Mouse (Mus musculus) gonadal fat pad, adult 2 months (tissue): ENCODE measurements at regions not wholly inside any gene's neighbourhood (a gene's known extent, or its start where the extent isn't known, plus 50 kb on each side); places are given as distances from the start of the nearest gene placed in this dataset.

ENCODE experiments used
- DNase-seq: peaks from one replicate; pipeline ENCODE4 v3.0.0-alpha.2; 2012; ENCODE audit warnings: low read depth

DNA sequence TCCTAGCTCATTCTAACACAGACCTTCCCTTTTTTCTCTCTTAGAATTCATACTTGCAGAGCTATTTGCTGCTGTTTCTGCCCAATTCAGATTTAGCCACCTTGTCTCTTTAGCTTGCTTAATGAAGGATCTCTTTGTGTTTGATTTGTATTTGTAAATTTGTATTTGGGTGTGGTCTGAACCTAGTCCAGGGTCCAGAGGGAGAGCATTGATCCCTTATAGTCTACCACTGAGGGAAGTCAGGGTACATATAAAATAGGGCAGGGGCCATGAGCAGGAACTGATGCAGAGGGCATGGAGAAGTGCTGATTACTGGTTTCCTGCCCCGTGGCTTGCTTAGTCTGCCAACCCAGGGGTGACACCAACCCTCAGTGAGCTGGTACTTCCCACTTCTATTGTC is 508.7 kb downstream of the Tm4sf1 start:
- no peak for DNase-seq

DNA sequence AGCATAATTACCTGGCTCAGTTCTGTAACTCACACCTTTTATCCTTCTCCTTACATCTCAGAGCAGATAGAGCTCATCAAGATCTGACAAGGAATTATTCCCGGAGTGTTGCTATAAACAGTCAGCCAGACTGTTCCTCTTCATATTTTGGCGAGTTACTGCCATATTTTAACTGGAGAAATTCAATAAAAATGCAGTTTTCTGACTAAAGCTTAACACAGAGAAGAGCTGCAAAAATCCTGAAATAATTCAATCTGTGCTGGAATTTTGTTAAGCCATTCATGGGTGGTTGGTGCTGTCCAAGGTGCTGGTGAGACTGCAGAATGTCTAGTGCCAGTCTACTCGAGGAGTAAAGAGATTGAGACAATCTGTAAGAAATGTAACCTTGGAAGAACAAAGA is 512.6 kb downstream of the Tm4sf1 start:
- no peak for DNase-seq

DNA sequence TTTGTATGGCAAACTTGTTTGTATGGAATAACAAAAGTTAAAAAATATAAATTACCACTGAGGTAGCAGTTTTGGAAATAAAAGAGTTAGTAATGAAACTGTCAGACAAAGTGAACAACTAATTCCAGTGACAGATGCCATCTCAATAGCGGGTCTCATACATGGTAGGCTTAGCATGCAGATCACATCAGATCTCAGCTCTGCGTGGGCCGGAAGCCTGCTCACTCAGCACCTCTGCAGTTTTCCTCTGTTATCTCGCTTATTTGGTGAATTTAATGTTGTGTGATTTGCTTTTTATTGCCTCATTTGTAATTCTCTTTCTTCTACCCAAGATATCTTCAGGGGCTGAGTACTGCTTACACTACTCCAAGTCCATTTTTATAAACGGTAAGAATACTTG is 527.9 kb downstream of the Tm4sf1 start:
- DNase-seq, result no peak

DNA sequence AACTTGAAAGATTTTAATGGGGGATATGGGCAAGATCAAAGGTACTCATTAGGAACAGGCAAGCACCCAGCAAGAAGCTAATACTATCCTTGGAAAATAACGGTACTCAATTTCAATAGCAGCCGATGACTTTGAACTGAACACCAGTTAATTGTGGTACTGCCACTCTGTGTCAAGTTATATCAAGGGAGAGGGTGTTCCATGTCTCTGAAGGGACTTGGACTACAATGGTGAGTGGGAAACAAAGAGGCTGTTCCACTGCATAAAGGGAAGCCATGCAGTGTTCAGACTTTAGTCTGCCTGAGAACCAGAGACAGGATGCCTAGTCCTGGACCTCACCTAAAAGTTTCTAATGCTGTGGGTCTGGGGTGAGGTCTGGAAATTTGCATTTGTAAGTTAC is 531.6 kb downstream of the Tm4sf1 start:
- no peak for DNase-seq

- DNase-seq, result no peak
Observed at GRCm38 (mm10) chr3:56767133-56767532, 534.7 kb downstream of the Tm4sf1 start.

GRCm38 (mm10) chr3:56764336-56764735 is 537.5 kb downstream of the Tm4sf1 start:
- DNase-seq, result no peak

DNA sequence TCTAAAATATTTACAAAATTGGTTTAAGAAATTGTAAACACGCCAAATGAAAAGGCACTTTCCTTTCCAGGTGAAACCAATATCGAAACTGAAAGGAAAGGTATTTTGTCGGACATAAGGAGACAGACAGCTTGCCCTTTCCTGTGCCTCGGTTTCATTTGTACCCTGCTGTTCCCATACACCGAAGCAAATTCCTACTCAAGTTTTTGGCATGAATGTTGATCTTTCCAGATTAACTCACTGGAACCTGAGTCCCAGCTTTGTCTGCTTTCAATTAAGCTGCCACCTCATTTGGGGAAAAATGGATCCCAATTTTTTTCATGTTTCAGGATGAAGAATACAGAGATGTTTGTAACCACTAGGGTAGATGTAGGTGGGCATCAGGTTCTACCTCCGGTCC is 537.9 kb downstream of the Tm4sf1 start:
- no peak for DNase-seq

- DNase-seq, result no peak
Observed at GRCm38 (mm10) chr3:56753654-56754053, 548.1 kb downstream of the Tm4sf1 start.

GRCm38 (mm10) chr3:56751926-56752325 is 549.9 kb downstream of the Tm4sf1 start:
- no peak for DNase-seq

- DNase-seq, result no peak
Observed at GRCm38 (mm10) chr3:56740902-56741301, 557.4 kb upstream of the Nbea start.

- no peak for DNase-seq
Observed at GRCm38 (mm10) chr3:56739451-56739850, 556.0 kb upstream of the Nbea start.

GRCm38 (mm10) chr3:56730849-56731248 is 547.3 kb upstream of the Nbea start:
- no peak for DNase-seq

GRCm38 (mm10) chr3:56724991-56725390 is 541.5 kb upstream of the Nbea start:
- no peak for DNase-seq

- DNase-seq, result no peak
Observed at GRCm38 (mm10) chr3:56708260-56708659, 524.8 kb upstream of the Nbea start.

- DNase-seq, result no peak
Observed at GRCm38 (mm10) chr3:56707312-56707711, 523.8 kb upstream of the Nbea start.

DNA sequence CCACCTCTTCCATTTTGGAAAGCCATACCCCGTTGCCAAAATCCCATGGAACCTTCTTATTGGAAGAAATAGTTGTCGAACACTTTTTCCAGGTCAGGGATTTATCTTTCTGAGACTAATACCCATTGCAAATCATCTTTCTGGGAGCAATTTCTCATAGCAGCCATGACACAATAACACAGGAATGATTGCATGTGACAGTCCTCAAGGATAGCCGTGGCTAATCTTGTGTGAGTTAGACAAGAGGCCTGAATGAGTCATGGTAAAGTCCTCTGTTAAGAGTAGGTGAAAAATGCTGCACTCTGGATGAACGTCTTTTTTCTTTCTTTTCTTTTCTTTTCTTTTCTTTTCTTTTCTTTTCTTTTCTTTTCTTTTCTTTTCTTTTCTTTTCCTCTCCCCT is 522.5 kb upstream of the Nbea start:
- no peak for DNase-seq

GRCm38 (mm10) chr3:56698941-56699340 is 515.4 kb upstream of the Nbea start:
- no peak for DNase-seq

- no peak for DNase-seq
Observed at GRCm38 (mm10) chr3:56698248-56698647, 514.7 kb upstream of the Nbea start.

DNA sequence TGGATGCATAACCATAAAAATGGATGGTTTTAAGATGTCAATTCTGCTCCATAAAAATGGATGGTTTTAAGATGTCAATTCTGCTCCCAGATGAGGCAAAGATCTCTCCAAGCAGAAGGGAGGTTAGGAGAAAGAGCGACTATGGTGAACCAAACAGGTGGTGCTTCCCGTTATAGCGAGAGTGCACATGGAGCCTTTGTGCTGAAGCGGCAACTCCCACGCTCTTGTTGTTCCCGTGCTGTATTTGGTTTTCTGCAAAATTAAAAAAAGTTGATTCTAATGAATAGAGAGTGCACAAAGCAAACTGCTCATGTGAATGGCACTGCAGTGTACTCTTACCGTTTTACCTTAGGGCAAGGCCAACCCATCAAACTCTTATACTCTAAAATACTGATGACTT is 497.5 kb upstream of the Nbea start:
- DNase-seq, result no peak

DNA sequence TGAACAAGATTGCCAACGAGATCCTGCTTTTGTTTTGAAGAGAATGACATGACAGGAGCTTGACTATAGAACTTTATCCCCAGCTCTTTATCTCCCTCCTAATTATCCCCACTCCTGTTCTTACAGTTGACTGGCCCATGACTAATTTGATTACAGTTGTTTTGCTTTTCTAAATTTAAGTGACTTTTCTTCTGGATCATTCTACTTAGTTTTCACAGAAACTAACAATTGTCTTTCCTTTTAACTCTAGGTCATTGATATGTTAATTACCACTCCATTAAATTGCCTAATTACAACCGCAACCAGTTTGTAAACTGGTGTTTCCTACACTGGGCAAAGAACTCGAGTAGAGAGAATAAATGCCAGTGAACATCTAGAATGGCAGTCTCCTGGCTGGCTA is 485.3 kb upstream of the Nbea start:
- no peak for DNase-seq

GRCm38 (mm10) chr3:56660594-56660993 is 477.1 kb upstream of the Nbea start:
- no peak for DNase-seq

DNA sequence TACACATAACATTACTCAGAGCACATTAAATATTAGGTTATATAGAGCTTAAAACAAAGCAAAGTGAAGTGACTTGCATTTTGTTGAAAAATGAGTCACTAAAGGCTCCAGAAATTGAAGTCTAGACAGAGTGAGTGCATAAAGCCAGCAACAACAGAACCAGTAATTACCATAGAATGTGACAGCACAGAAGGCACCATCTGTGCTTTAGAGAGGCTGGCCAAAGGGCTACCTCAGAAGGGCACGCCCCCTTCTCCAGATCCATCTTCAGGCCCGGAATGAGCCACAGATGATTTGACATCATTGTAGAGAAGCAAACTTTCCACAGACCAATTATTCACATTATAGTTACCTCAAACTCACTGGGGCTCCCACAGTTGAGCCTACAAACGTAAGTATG is 463.8 kb upstream of the Nbea start:
- no peak for DNase-seq
